Mouse (Mus musculus) MEL (cell line): ENCODE measurements at regions not wholly inside any gene's neighbourhood (a gene's known extent, or its start where the extent isn't known, plus 50 kb on each side); places are given as distances from the start of the nearest gene placed in this dataset.

Experiments used
- DNase-seq: peaks from one replicate; pipeline ENCODE4 v3.0.0; 2011; ENCODE audit warnings: low read depth, low spot score
- H3K27ac ChIP-seq: 2 replicates; pipeline ENCODE4 v1.5.1; 2012; ENCODE audit warnings: low read depth, mild to moderate bottlenecking, control low read depth, low read length, moderate library complexity; ENCODE audit not compliant: control insufficient read depth
- H3K27me3 ChIP-seq, 2 experiments: fragments of 150-350 bp in 1 of 2; sonication (generic) in 1 of 2; 2 replicates each; pipeline ENCODE4 v1.6.1; 2012; ENCODE audit warnings: low read length in 2 of 2, mild to moderate bottlenecking in 2 of 2, improper control_type of control experiment in 1 of 2, moderate library complexity in 1 of 2; ENCODE audit not compliant: insufficient read depth in 2 of 2, control insufficient read depth in 1 of 2
- H3K36me3 ChIP-seq, 2 experiments: 2 replicates each; pipeline ENCODE4 v1.6.1; 2012 to 2014; ENCODE audit warnings: low read length in 2 of 2, improper control_type of control experiment in 1 of 2, inconsistent platforms in 1 of 2, mild to moderate bottlenecking in 1 of 2; ENCODE audit not compliant: insufficient read depth in 2 of 2, control insufficient read depth in 1 of 2
- H3K4me1 ChIP-seq, 2 experiments: fragments of 150-350 bp in 1 of 2; sonication (generic) in 1 of 2; 2 replicates each; pipeline ENCODE4 v1.6.1; 2012; ENCODE audit warnings: low read length in 2 of 2, improper control_type of control experiment in 1 of 2, mild to moderate bottlenecking in 1 of 2; ENCODE audit not compliant: insufficient read depth in 2 of 2, control insufficient read depth in 1 of 2
- H3K4me3 ChIP-seq, 2 experiments: fragments of 150-350 bp in 1 of 2; sonication (generic) in 1 of 2; 2 replicates each; pipeline ENCODE4 v1.5.1; 2012; ENCODE audit warnings: low read depth in 2 of 2, low read length in 2 of 2, mild to moderate bottlenecking in 2 of 2, moderate library complexity in 2 of 2, control low read depth in 1 of 2, improper control_type of control experiment in 1 of 2; ENCODE audit not compliant: control insufficient read depth in 1 of 2, insufficient read depth in 1 of 2
- H3K79me2 ChIP-seq: 2 replicates; pipeline ENCODE4 v1.6.1; 2012; ENCODE audit warnings: mild to moderate bottlenecking, low read length, moderate library complexity; ENCODE audit not compliant: control insufficient read depth, poor library complexity, insufficient read depth
- H3K9ac ChIP-seq: 2 replicates; pipeline ENCODE4 v1.6.1; 2012; ENCODE audit warnings: low read depth, mild to moderate bottlenecking, control low read depth, low read length, moderate library complexity; ENCODE audit not compliant: control insufficient read depth, poor library complexity, severe bottlenecking
- H3K9me3 ChIP-seq: fragments of 150-350 bp; sonication (generic); replicated peaks from 2 replicates; pipeline ENCODE4 v1.6.1; 2012; ENCODE audit warnings: mild to moderate bottlenecking, low read length, improper control_type of control experiment, moderate library complexity; ENCODE audit not compliant: insufficient read depth
- CTCF ChIP-seq, 3 experiments: IDR thresholded peaks in 2 of 3; conservative IDR thresholded peaks in 1 of 3; 2 replicates each; pipeline ENCODE4 v1.5.1; 2011 to 2012; ENCODE audit warnings: low read length in 3 of 3, low read depth in 2 of 3, mild to moderate bottlenecking in 2 of 3, improper control_type of control experiment in 1 of 3, inconsistent platforms in 1 of 3, mixed read lengths in 1 of 3, moderate library complexity in 1 of 3; ENCODE audit not compliant: control insufficient read depth in 1 of 3, insufficient read depth in 1 of 3, poor library complexity in 1 of 3, severe bottlenecking in 1 of 3
- E2F4 ChIP-seq: IDR thresholded peaks from 2 replicates; pipeline ENCODE4 v1.6.1; 2011; ENCODE audit warnings: low read depth, low read length, improper control_type of control experiment, borderline replicate concordance
- EP300 ChIP-seq, 2 experiments: IDR thresholded peaks; 2 replicates each; pipeline ENCODE4 v1.6.1; 2011; ENCODE audit warnings: improper control_type of control experiment in 2 of 2, low read length in 2 of 2, low read depth in 1 of 2, mild to moderate bottlenecking in 1 of 2
- ETS1 ChIP-seq: IDR thresholded peaks from 2 replicates; pipeline ENCODE4 v1.6.1; 2012; ENCODE audit warnings: low read depth, mild to moderate bottlenecking, inconsistent platforms, low read length, improper control_type of control experiment, moderate library complexity
- GABPA ChIP-seq: IDR thresholded peaks from 2 replicates; pipeline ENCODE4 v1.6.1; 2012; ENCODE audit warnings: low read depth, mild to moderate bottlenecking, inconsistent platforms, low read length, improper control_type of control experiment, moderate library complexity
- GATA1 ChIP-seq: IDR thresholded peaks from 2 replicates; pipeline ENCODE4 v1.6.1; 2011; ENCODE audit warnings: low read depth, low read length, improper control_type of control experiment
- HCFC1 ChIP-seq: IDR thresholded peaks from 2 replicates; pipeline ENCODE4 v1.6.1; 2012; ENCODE audit warnings: low read depth, mild to moderate bottlenecking, inconsistent platforms, low read length, improper control_type of control experiment, moderate library complexity
- JUND ChIP-seq: IDR thresholded peaks from 2 replicates; pipeline ENCODE4 v1.6.1; 2011; ENCODE audit warnings: low read depth, mild to moderate bottlenecking, improper control_type of control experiment, low read length
- MAZ ChIP-seq: IDR thresholded peaks from 2 replicates; pipeline ENCODE4 v1.6.1; 2012; ENCODE audit warnings: low read depth, mild to moderate bottlenecking, inconsistent platforms, low read length, improper control_type of control experiment
- MXI1 ChIP-seq: IDR thresholded peaks from 2 replicates; pipeline ENCODE4 v1.6.1; 2011; ENCODE audit warnings: mild to moderate bottlenecking, low read depth, low read length, improper control_type of control experiment
- MYC ChIP-seq: IDR thresholded peaks from 2 replicates; pipeline ENCODE4 v1.6.1; 2011; ENCODE audit warnings: low read depth, mild to moderate bottlenecking, low read length, improper control_type of control experiment, moderate library complexity
- NRF1 ChIP-seq: IDR thresholded peaks from 2 replicates; pipeline ENCODE4 v1.6.1; 2014; ENCODE audit warnings: low read depth, mild to moderate bottlenecking, inconsistent platforms, low read length, improper control_type of control experiment, moderate library complexity; ENCODE audit not compliant: poor library complexity, insufficient read depth, severe bottlenecking
- POLR2A ChIP-seq, 2 experiments: IDR thresholded peaks; 2 replicates each; pipeline ENCODE4 v1.6.1; 2011 to 2012; ENCODE audit warnings: low read length in 2 of 2, mild to moderate bottlenecking in 2 of 2, control low read depth in 1 of 2, improper control_type of control experiment in 1 of 2, low read depth in 1 of 2, moderate library complexity in 1 of 2; ENCODE audit not compliant: control insufficient read depth in 1 of 2, insufficient read depth in 1 of 2, poor library complexity in 1 of 2
- POLR2AphosphoS2 ChIP-seq: IDR thresholded peaks from 2 replicates; pipeline ENCODE4 v1.6.1; 2011; ENCODE audit warnings: low read length, improper control_type of control experiment
- POLR2AphosphoS5 ChIP-seq: IDR thresholded peaks from 2 replicates; pipeline ENCODE4 v1.6.1; 2012; ENCODE audit warnings: low read depth, borderline replicate concordance, mild to moderate bottlenecking, inconsistent platforms, low read length, moderate library complexity, mixed read lengths
- RAD21 ChIP-seq: IDR thresholded peaks from 2 replicates; pipeline ENCODE4 v1.6.1; 2011; ENCODE audit warnings: mild to moderate bottlenecking, low read depth, low read length, improper control_type of control experiment
- RCOR1 ChIP-seq: IDR thresholded peaks from 2 replicates; pipeline ENCODE4 v1.6.1; 2012; ENCODE audit warnings: low read depth, mild to moderate bottlenecking, inconsistent platforms, low read length, improper control_type of control experiment
- TBP ChIP-seq: IDR thresholded peaks from 2 replicates; pipeline ENCODE4 v1.8.0; 2011; ENCODE audit warnings: low read depth, low read length, improper control_type of control experiment
- TCF12 ChIP-seq: IDR thresholded peaks from 2 replicates; pipeline ENCODE4 v1.6.1; 2014; ENCODE audit warnings: low read depth, mild to moderate bottlenecking, inconsistent platforms, low read length, improper control_type of control experiment, moderate library complexity
- USF1 ChIP-seq: IDR thresholded peaks from 2 replicates; pipeline ENCODE4 v1.6.1; 2014; ENCODE audit warnings: low read depth, mild to moderate bottlenecking, inconsistent platforms, low read length, improper control_type of control experiment, moderate library complexity
- USF2 ChIP-seq, 2 experiments: IDR thresholded peaks; 2 replicates each; pipeline ENCODE4 v1.6.1; 2011 to 2012; ENCODE audit warnings: improper control_type of control experiment in 2 of 2, low read length in 2 of 2, borderline replicate concordance in 1 of 2, inconsistent platforms in 1 of 2, low read depth in 1 of 2, mild to moderate bottlenecking in 1 of 2; ENCODE audit not compliant: insufficient read depth in 1 of 2
- ZKSCAN1 ChIP-seq: IDR thresholded peaks from 2 replicates; pipeline ENCODE4 v1.6.1; 2012; ENCODE audit warnings: low read depth, mild to moderate bottlenecking, inconsistent platforms, low read length, improper control_type of control experiment, moderate library complexity
- ZNF384 ChIP-seq: IDR thresholded peaks from 2 replicates; pipeline ENCODE4 v1.6.1; 2012; ENCODE audit warnings: low read depth, mild to moderate bottlenecking, inconsistent platforms, low read length, improper control_type of control experiment

DNA sequence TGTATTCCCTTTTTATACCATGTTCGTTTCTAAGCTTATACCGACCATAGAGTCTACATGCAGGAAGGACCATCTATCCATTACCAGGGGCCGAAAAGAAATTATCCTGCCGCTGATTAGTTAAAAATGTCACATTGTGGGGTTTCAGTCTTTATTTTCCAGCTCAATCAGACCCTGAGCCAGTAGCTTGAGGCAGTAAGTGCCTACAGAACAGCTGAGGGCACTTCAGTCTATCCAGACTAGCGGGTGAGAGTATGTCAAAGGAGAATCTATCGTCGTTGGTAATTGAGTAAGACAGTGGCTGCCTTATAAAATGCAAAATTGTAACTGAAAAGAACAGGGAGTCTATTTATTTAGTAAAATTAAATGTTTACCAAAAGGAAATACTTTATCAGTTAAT, 269.4 kb upstream of the Fign start:
- TF ChIP-seq TBP = no peak
- no peak for TF ChIP-seq RCOR1
- no peak for TF ChIP-seq JUND
- no peak for TF ChIP-seq CTCF (IDR thresholded peaks at IDR 0.05 in 2 of 3, conservative IDR thresholded peaks at IDR 0.05 in 1 of 3; ENCODE audit: control insufficient read depth in 1 of 3, insufficient read depth in 1 of 3, low read depth in 2 of 3, low read length in 3 of 3, poor library complexity in 1 of 3, severe bottlenecking in 1 of 3)
- no peak for TF ChIP-seq MAZ
- no peak for DNase-seq
- H3K4me1 ChIP-seq = no peaks in the 10 kb centered on the region
- H3K79me2 ChIP-seq = no peaks in the 10 kb centered on the region
- no peaks in the 10 kb centered on the region for H3K9me3 ChIP-seq
- H3K9ac ChIP-seq = no peak overlapping the region
- no peak overlapping the region for H3K27ac ChIP-seq
- H3K27me3 ChIP-seq = no peaks in the 10 kb centered on the region
- no peak overlapping the region for H3K4me3 ChIP-seq
- H3K36me3 ChIP-seq = no peaks in the 10 kb centered on the region

DNA sequence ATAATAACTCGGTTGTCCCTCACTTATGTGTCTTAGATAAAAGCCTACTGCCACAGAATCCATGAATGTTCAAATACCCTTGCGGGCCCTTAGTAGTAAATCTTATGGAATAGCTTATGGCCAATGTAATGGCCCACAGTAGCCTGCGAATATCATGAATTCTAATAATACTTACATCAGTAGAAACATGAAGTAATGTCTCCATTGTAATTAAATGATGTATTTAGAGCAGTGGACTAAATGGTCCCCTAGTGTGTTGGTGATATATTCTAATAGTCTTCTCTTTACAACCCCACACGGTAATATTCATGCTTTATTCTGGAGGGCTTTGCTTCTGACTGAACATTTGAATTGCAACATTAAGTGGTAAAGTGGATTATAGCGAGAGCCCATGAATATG, 268.7 kb upstream of the Fign start:
- Histone ChIP-seq H3K36me3 (no peaks in the 10 kb centered on the region), H3K9me3 (no peaks in the 10 kb centered on the region), H3K27ac (no peak overlapping the region), H3K27me3 (no peaks in the 10 kb centered on the region), H3K9ac (no peak overlapping the region), H3K79me2 (no peaks in the 10 kb centered on the region), H3K4me1 (no peaks in the 10 kb centered on the region), H3K4me3 (no peak overlapping the region)
- DNase-seq = no peak
- TF ChIP-seq HCFC1 (no peak), EP300 (IDR thresholded peaks at IDR 0.05; ENCODE audit: low read depth in 1 of 2, low read length in 2 of 2) (no peak), ZKSCAN1 (no peak), GABPA (no peak), POLR2AphosphoS5 (no peak), POLR2AphosphoS2 (no peak), E2F4 (no peak), TBP (no peak), MYC (no peak), GATA1 (no peak), NRF1 (no peak), ZNF384 (no peak)

DNA sequence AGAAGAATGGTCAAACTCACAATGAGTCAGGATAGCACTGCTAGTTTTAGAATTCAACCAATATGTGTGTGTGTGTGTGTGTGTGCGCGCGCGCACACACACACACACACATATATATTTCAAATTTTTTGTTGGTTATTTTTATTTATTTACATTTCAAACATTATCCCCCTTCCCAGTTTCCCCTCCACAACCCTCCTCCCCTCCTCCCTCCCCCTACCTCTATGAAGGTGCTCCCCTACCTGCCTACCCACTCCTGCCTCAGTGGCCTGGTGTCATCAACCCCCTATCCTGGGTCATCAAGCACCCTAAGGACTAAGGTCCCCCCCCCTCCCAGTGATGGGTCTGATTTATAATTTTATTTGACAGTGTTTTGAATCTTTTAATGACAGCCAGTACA, 258.4 kb upstream of the Fign start:
- H3K4me3 ChIP-seq = no peak overlapping the region
- no peak overlapping the region for H3K9ac ChIP-seq
- H3K79me2 ChIP-seq = no peaks in the 10 kb centered on the region
- no peaks in the 10 kb centered on the region for H3K27me3 ChIP-seq
- DNase-seq = no peak
- H3K4me1 ChIP-seq = no peaks in the 10 kb centered on the region
- H3K27ac ChIP-seq = no peak overlapping the region
- H3K9me3 ChIP-seq = no peaks in the 10 kb centered on the region
- no peak for TF ChIP-seq POLR2AphosphoS2
- TF ChIP-seq GATA1 = no peak
- no peak for TF ChIP-seq POLR2A (IDR thresholded peaks at IDR 0.05; ENCODE audit: control insufficient read depth in 1 of 2, insufficient read depth in 1 of 2, low read depth in 1 of 2, low read length in 2 of 2, poor library complexity in 1 of 2)
- TF ChIP-seq NRF1 = no peak
- TF ChIP-seq ETS1 = no peak
- TF ChIP-seq MXI1 = no peak
- TF ChIP-seq RCOR1 = no peak
- no peak for TF ChIP-seq TBP
- TF ChIP-seq TCF12 = no peak
- no peak for TF ChIP-seq RAD21
- TF ChIP-seq HCFC1 = no peak
- no peak for TF ChIP-seq JUND
- no peak for TF ChIP-seq POLR2AphosphoS5
- no peak for TF ChIP-seq USF1
- TF ChIP-seq USF2 (IDR thresholded peaks at IDR 0.05; ENCODE audit: borderline replicate concordance in 1 of 2, insufficient read depth in 1 of 2, low read depth in 1 of 2, low read length in 2 of 2) = no peak
- no peaks in the 10 kb centered on the region for H3K36me3 ChIP-seq
